Mouse (Mus musculus) embryo, embryonic 10 days (tissue): ENCODE measurements around the gene Diaph2.
"Not testable (repeated sequence)": the region's sequence is repeated elsewhere in the genome, so short reads cannot be mapped to it uniquely, and the experiment has no call there.

Experiments
- DNase-seq: peaks from one replicate; pipeline ENCODE4 v3.0.0-alpha.2; 2015; ENCODE audit warnings: low spot score

The Diaph2 gene

DNA sequence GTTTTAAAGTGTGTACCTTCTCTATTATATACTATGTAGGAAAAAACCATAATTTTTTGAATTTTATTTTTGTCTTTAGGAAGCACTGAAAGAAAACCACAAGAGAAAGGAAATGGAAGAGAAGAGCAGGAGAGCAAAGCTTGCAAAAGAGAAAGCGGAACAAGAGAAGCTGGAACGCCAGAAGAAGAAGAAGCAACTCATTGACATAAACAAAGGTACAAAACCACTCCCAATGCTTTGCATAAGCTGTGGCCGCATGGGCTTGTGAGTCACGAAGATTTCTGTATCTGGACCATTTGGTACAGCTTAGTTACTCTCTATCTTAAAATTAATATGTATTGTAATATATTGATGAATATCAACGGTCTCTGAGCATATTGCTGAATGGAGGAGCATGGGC, 540.2 kb downstream of the Diaph2 start:
- DNase-seq, result no peak

DNA sequence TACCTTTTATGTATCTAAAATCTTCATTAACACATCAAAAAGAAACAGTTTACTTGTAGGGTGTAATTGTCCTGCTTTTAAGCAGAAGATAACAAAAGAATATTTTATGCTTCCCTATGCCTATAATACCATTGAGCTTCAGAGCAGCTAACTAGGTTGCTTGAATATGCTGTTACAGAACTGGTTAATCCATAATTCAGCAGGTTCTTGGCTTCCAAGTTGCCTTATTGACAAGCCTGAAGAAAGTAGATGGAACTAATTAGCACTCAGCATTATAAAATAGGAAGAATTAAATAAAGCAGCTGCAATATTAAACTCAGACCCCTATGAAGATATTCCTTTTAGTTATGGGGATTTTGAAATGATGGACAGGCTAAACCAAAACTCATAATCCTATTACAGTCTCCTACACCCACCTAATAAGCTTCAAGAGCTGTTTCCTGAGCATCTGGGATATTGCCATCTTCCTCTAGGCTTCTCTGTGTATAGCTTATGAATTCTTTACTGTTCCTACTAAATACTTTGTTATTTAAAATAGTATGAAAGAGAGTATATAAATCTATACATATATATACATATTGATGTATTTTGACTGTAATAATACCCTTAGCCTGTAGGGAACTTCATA, 601.4 kb downstream of the Diaph2 start:
- DNase-seq, result no peak

DNA sequence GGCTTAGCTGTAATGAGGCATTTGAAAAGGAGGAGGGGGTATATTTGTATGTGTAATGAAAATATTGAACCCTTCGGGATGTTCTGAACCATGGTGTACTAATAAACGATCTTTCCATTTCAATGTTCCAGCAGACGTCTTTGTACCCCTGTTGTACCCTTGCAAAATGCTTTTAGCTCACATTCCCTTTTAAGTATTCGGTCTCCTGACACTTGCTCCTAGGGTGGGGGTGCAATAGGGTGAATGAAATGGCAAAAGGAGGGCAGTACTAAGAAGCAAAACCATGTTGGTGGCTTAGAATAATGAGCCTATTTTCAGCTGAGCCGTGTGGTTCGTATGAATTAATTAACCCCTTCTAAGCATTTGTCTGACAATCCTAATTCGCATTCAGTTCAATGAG, 601.9 kb downstream of the Diaph2 start:
- no peak for DNase-seq

DNA sequence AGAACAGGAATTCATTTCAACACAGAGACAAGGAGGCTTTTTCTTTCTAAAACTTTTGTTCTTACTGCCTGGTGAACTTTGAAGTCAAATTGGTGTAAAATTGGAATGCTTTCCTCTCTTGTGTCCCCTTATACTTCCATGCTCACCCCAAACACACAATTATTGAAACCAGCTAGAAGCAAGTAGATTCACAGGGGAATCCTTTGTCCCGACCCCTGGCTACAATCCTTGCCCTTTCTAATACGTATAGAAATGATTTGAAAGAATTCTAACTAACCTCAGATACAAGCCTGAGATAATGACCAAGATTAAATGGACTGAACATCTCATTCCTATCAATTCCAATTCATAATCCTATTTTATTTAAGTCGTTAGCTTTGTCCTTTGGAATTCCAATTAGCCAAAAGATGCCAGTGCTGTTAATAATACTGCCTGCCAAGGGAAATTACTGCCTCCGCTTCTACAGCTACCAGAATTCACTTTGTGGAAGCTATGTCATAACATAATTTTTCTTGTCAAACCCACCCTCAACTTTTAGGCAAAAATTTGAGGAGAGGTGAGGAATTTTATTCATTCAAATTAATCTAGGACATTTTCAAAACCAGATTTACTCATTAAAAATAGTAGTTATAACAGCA, 644.1 kb downstream of the Diaph2 start:
- no peak for DNase-seq

DNA sequence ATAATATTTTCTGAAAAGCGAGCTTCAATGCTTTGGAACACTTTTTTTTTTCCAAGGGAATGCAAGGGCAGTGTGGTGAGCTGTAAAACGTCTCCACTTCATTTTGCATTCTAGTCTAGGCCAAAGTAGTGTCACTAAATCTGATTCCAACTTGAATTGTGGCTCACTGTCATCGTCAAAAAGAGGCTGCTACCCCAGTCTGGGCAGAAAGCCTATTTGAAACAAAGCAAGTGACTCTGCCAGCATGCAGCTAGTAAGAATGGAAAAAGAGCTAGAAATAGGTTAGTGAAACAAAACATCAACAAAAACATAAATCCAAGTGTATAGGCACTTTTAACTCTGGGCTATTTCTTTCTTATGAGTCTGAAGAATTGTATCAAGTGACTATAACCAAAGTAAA, 653.7 kb downstream of the Diaph2 start:
- no peak for DNase-seq

DNA sequence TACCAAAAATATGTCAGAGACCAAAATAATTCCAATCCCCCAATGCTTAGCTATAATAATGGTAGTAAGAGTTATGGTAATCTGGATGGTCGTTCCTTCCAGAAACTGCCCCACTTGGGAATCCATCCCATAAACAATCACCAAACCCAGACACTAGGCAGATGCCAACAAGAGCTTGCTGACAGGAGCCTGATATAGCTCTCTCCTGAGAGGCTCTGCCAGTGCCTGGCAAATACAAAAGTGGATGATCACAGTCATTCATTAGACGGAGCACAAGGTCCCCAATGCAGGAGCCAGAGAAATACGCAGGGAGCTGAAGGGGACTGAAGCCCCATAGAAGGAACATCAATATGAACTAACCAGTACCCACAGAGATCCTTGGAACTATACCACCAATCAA, 657.9 kb downstream of the Diaph2 start:
- DNase-seq, result not testable (repeated sequence)

DNA sequence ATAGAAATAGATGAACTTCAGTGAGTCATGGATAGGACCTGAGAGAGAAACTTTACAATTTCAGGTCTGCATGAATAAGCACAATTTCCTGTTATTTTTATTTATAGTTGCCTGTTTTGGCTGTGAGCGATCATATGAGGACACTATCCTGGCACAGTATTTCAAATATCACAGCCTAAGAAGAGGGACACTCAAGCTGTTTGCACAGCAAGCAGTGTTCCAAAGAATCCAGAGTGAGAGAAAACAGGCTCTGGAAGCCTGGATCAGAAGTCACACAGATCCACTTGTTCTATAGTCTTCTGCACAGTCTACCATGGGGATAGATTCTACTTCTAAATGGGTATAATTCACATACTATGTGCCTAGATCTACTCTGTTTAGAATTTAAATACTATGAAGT, 659.4 kb downstream of the Diaph2 start:
- DNase-seq, result no peak

DNA sequence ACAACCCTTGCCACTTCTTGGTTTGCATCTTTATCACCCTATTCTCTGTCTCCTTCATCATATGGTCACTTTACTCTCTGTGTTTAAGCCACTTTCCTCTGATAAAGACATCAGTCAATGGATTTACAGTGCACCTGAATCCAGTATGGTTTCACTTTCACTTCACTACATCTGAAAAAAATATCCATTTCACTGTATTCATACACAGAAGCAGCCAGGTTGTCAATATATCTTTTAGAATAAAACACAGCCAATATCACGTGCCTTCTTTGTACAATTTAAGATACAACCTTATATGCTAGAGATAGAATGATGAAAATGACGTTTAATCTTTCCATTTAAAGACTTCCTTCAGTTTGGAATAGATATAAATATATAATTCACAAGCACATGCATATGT, 673.6 kb downstream of the Diaph2 start:
- DNase-seq, result no peak

DNA sequence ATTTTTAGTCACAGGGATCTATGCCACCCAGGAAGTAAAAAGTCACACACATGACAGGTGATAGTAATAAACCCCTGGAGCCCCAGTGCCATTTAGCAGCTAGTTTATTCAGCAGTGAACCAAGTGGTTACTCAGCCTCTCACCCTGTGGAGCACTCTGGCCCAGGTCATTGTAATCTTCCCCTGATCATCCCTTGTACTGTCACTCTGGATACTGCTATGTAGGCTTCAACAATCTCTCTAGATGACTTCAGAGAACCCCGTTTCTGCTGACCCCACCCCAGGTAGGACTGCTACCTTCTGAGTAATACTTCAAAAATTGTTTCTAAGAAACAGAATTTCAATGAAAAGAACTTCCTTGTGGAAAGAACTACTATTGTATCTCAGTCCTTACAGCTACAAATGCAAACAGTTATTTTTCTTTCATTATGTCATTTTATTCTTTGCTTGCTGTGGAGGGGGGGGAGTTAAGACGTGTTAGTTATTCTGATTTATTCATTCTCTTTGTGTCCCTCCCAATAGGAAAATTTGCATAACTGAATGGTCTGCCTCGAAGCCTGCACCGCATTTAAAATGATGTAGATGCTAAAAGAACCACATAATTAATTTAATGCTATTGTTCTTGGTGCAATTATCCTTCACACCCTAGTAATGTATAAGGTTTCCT, 702.4 kb downstream of the Diaph2 start:
- DNase-seq, result no peak

DNA sequence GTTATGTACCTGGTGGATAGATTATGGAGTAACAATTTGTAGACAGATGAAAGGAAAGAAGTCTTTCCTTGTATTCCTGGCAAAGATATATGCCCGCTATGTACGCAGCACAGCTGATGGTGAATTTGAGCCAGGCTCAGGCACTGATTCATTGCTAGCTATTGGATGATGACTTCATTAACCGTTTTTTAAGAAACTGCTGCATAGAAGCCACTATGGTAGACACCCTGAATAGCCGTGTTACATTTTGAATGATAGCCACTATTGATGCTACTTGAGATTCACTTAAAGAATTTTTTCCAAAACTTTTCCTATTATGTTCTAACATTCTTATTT, 702.9 kb downstream of the Diaph2 start:
- no peak for DNase-seq

DNA sequence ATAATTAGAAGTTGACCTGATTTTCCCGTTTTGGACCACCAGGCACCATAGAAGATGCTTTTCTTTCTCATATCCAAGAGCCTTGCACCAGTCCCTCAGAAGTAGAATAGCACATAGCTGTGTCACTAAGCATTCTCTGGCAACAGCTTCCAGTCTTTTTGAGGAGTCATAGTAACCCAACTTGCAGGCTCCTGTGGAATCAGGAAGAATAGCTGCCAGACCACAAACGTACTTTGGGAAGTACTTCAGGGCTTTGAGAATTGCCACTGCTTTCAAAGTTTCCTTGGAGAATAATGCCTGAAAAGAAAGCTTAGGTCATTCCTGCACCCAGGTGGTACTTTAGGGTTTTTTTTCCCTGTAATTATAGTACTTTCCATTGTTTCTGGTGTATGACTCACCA, 723.6 kb downstream of the Diaph2 start:
- DNase-seq, result no peak

DNA sequence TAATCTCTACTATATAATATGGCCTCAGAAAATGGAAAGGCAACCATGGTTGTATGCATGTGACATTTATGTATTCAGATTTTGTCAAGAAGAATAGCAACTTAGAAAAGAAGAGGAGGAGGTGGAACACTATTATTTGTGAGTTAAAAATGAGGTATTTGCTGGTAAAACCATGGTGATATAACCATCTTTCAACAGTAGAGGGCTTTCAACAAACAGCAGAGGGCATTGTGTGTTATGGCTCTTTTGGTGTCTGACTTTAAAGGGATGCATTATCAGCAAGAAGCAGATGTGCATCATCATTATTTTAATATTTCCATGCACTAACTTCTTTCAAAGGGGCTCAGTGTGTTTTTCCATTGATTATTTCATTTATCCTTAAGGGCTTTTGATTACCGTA, 731.3 kb downstream of the Diaph2 start:
- no peak for DNase-seq

DNA sequence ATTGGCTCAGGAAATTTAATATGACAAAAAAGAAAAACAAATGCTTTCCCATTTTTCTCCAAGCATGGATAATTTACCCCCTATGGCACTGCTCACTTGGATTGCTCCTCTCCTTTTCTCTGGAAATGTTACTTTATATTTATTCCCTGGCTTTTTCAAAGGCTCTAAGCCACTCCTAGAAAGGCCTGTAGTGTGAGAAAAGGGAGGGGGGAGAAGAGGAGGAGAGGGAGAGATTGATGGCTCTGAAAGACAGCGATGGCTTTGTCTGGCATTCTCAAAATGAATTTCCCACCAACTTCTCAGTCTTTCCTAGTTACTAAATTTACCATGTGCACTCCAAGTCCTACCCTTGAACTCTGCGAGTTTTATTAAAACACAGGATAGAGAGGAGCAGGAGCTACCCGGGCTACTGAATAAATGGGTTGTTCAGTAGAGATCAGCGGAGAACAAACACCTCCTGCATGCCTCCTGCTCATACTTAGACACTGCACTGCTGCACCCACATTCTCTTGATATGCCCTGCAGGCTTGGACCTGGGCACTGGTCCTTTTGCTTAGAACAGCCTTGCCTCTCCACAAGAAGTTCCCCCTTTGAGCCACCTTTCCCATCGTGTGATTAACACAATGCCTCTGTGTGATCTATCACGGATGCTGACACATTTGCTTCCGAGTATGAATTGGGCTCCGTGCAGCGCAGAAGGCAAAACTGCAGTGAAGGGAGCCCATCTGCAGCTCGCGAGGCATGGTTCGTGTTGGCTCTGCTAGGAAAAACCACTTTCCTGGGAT, 753.3 kb downstream of the Diaph2 start:
- no peak for DNase-seq

DNA sequence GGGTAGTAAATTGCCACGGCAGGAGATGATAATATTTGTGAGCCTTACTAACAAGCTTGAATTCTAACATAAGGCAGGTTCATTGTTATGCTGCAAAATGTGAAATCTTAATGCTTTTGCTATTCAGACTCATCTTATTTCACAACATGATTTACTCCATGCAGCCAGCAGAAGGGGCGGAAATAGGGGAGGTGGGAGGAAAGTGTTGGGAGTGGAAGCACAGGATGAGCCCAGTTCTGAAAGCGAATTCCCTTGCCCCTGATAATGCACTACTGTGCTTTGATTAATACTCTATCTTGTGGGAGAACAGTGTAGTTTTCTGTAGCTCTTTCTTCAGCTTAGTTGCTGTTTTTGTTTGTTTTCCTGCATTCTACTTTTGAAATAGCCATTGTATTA, 753.9 kb downstream of the Diaph2 start:
- no peak for DNase-seq

DNA sequence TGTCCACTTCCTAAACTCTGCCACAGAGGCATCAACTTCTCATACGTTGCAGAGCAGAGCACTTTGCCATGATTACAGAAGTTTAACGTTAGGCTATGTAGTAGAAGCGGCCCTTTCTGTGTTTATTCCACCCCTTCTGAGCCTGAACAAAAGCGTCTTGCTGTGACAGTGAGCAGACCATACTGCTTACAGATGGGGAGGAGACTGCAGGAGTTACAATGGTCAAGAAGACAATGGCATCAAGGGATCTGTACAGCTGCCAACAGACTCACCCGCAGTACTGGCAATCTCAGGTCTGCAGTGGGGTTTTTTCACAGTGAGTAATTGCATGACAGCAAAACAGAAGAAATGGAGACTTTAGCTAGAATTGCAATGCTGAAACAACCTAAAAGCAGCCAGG, 756.1 kb downstream of the Diaph2 start:
- peak; percentile 3 for DNase-seq
